Mouse (Mus musculus) hindbrain, embryonic 12.5 days (tissue): ENCODE data around the gene Enoph1. TPM values are rescaled to one million over a fixed set of nuclear protein-coding genes. Genes with fewer than 3 reads are reported as not detected.

Experiments used
- ATAC-seq: fragments of 200-750 bp; cut with Nextera tagmentation; 2 replicates; pipeline ENCODE4 v1.8.0; 2017; ENCODE audit warnings: moderate TSS enrichment; ENCODE audit not compliant: low FRiP score
- H3K27ac ChIP-seq: fragments of 300-500 bp; sonication (generic); 2 replicates; pipeline ENCODE4 v1.5.1; 2016; ENCODE audit warnings: mild to moderate bottlenecking
- H3K27me3 ChIP-seq: fragments of 300-500 bp; sonication (generic); 2 replicates; pipeline ENCODE4 v1.6.1; 2016; ENCODE audit warnings: mild to moderate bottlenecking
- H3K36me3 ChIP-seq: fragments of 300-500 bp; sonication (generic); 2 replicates; pipeline ENCODE4 v1.6.1; 2016; ENCODE audit warnings: mild to moderate bottlenecking
- H3K4me1 ChIP-seq: fragments of 300-500 bp; sonication (generic); 2 replicates; pipeline ENCODE4 v1.6.1; 2016
- H3K4me2 ChIP-seq: fragments of 300-500 bp; sonication (generic); replicated peaks from 2 replicates; pipeline ENCODE4 v1.6.1; 2016; ENCODE audit warnings: mild to moderate bottlenecking
- H3K4me3 ChIP-seq: fragments of 300-500 bp; sonication (generic); 2 replicates; pipeline ENCODE4 v1.5.1; 2016; ENCODE audit warnings: mild to moderate bottlenecking
- H3K9ac ChIP-seq: fragments of 300-500 bp; sonication (generic); 2 replicates; pipeline ENCODE4 v1.6.1; 2016; ENCODE audit warnings: mild to moderate bottlenecking, moderate library complexity
- H3K9me3 ChIP-seq: fragments of 300-500 bp; sonication (generic); replicated peaks from 2 replicates; pipeline ENCODE4 v1.6.1; 2016; ENCODE audit warnings: mild to moderate bottlenecking
- WGBS: fragments of 180-500 bp; shearing (Covaris S2); methylation state at CpG from one replicate; pipeline ENCODE4 v1.1.7; 2016; 5-methylcytosine and 5-hydroxymethylcytosine counted together
- polyA plus RNA-seq: library from polyadenylated mRNA; unstranded; fragments of >200 nt; fragmentation: Nextera tagmentation; extraction: Ambion mirVana; gene quantifications from 2 replicates; pipeline ENCODE4 v1.2.1, GENCODE M21; 2016

The Enoph1 gene
- polyA plus RNA-seq, 1 experiment from 2014 or later: 39.2 TPM

DNA sequence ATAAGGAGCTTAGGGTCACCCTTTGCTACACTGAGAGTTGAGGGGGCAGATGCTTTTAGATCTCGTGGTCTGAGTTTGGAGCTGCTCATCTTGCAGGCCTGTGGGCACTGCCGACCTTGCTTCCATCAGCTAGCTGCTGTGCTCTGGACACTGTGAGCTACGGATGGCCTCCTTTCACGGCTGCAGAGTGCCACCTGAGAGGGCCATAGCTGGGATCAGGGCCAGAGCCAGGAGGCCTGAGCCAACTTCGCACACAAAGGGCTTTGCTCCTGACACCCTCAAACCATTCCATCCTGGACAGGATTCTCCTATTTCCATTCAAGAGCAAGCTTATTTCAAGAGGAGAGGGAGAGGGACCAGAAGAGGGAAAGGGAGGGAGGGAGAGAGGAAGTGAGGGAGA is 15.4 kb upstream of the Enoph1 start:
- Histone ChIP-seq H3K9me3 (no peaks in the 10 kb centered on the region), H3K36me3 (no peaks in the 10 kb centered on the region), H3K4me3 (no peak overlapping the region), H3K27ac (no peak overlapping the region), H3K9ac (no peak overlapping the region), H3K4me2 (no peak overlapping the region), H3K27me3 (no peaks in the 10 kb centered on the region; the same call in 1 of the 2 replicates), H3K4me1 (no peaks in the 10 kb centered on the region)
- ATAC-seq: no peak
- 83% methylated on average over 5 of the region's 5 CpGs for WGBS

GRCm38 (mm10) chr5:100024868-100025267 is 14.9 kb upstream of the Enoph1 start:
- no peak overlapping the region for H3K4me3 ChIP-seq

DNA sequence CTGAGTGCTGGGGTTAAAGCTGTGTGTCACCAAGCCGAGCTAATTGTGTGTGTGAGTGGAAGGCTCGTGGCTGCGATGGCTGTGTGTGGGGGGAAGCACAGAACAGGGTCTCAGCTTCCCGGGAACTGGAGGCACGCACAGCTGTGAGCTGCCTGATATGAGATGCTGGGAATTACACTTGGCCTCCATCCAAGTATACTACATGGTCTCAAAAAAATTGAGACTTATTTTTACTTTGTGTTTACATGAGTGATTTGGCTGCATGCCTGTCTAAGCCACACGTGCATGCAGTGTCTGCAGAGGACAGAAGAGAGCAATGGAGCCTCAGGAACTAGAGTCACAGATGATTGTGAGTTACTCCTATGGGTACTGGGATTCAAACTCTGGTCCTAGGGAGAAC is 9.7 kb upstream of the Enoph1 start:
- 45% methylated on average over 6 of the region's 6 CpGs for WGBS
- peak; percentile 46 for ATAC-seq
- H3K27ac ChIP-seq: peak overlapping the region; percentile 40; the same call in 1 of the 2 replicates

More at GRCm38 (mm10) chr5:100024868-100025267, 14.9 kb upstream of the Enoph1 start:
- no peak overlapping the region for H3K9ac ChIP-seq
- no peak for ATAC-seq
- H3K36me3 ChIP-seq: no peaks in the 10 kb centered on the region
- no peaks in the 10 kb centered on the region; the same call in 1 of the 2 replicates for H3K27me3 ChIP-seq
- 91% methylated on average over 1 of the region's 1 CpGs for WGBS
- no peak overlapping the region for H3K27ac ChIP-seq
- no peaks in the 10 kb centered on the region for H3K9me3 ChIP-seq
- no peak overlapping the region for H3K4me2 ChIP-seq
- peaks cover under 1% of the 10 kb centered on the region; the same call in 1 of the 2 replicates for H3K4me1 ChIP-seq

DNA sequence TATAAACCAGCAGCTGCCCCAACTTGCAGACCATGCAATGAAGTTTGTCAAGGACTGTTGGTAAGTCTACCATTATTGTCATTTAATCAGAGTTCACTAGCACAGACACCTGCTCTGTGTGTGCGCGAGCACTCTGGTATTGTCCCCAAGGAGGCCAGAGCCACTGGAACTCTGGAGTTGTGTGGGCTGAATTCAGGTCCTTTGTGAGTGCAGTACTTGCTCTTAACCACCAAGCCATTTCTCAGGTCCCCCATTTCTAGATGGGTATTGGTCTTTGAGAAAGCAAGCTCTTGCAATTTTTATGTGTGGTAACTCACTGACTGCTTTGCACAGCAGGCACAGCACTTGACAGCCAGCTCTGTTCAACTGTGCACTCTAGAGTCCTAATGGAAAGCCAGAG is 7.7 kb upstream of the Enoph1 start:
- no peak for ATAC-seq
- H3K27ac ChIP-seq: no peak overlapping the region
- 89% methylated on average over 2 of the region's 2 CpGs for WGBS
- no peak overlapping the region for H3K9ac ChIP-seq
- no peak overlapping the region for H3K4me2 ChIP-seq
- H3K4me1 ChIP-seq: peaks cover 26% of the 10 kb centered on the region
- H3K27me3 ChIP-seq: no peaks in the 10 kb centered on the region
- no peaks in the 10 kb centered on the region for H3K9me3 ChIP-seq
- peaks cover 46% of the 10 kb centered on the region for H3K36me3 ChIP-seq
- no peak overlapping the region for H3K4me3 ChIP-seq

More for the DNA sequence above, 9.7 kb upstream of the Enoph1 start:
- peaks cover 36% of the 10 kb centered on the region for H3K36me3 ChIP-seq
- no peak overlapping the region for H3K4me3 ChIP-seq
- no peaks in the 10 kb centered on the region for H3K9me3 ChIP-seq
- no peak overlapping the region for H3K9ac ChIP-seq
- H3K4me2 ChIP-seq: no peak overlapping the region
- H3K27me3 ChIP-seq: no peaks in the 10 kb centered on the region
- H3K4me1 ChIP-seq: peaks cover 11% of the 10 kb centered on the region

DNA sequence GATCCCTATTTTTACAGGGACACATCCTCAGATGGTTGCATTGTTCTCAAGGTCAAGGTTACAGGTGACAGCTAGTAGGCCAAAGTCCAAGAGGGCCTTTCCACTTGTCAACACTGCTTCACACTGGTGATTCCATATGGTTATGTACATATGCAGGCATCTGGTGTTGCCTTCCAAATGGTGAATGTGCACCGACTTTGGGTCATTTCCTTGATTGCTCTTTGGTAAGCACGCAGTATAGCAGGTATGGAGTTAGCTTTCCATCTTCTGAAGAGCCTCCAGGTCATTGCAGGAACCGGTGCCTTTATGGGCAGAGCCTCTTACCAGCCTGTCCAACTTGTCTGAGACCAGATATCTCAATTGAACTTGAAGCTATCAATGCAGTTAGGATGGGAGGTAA is 7.1 kb upstream of the Enoph1 start:
- Histone ChIP-seq H3K9ac (no peak overlapping the region), H3K4me3 (no peak overlapping the region), H3K4me1 (peaks cover 30% of the 10 kb centered on the region), H3K4me2 (no peak overlapping the region), H3K27ac (no peak overlapping the region), H3K36me3 (peaks cover 46% of the 10 kb centered on the region), H3K27me3 (no peaks in the 10 kb centered on the region), H3K9me3 (no peaks in the 10 kb centered on the region)
- no peak for ATAC-seq
- WGBS: 86% methylated on average over 3 of the region's 3 CpGs

DNA sequence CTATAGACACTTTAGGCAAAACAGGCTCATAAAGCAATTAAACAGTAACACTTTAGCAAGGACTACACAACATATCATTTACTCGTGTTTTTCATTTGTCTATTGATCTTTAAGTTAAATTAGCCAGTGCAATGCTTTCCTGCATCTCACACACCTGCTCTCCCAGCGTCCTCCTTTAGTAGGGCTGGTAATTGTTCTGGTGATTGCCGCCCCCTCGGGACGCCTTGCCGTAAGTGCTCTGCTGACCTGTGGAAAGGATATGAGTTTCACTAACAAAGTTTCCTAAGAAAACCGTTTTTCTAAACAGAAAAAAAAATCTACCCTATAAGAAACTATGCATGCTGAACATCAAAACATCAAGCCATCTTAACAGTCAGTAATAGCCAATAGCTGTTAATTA is 3.8 kb upstream of the Enoph1 start:
- ATAC-seq: no peak
- Histone ChIP-seq H3K36me3 (peaks cover 46% of the 10 kb centered on the region), H3K4me2 (peak overlapping the region; percentile 73), H3K4me3 (peak overlapping the region; percentile 96; the same call in 1 of the 2 replicates), H3K27me3 (no peaks in the 10 kb centered on the region), H3K9ac (0 out of 2 replicates have a peak overlapping the region, but pooled peaks have one; percentile 99), H3K4me1 (peaks cover 30% of the 10 kb centered on the region), H3K9me3 (no peaks in the 10 kb centered on the region), H3K27ac (no peak overlapping the region)
- WGBS: 54% methylated on average over 7 of the region's 7 CpGs

DNA sequence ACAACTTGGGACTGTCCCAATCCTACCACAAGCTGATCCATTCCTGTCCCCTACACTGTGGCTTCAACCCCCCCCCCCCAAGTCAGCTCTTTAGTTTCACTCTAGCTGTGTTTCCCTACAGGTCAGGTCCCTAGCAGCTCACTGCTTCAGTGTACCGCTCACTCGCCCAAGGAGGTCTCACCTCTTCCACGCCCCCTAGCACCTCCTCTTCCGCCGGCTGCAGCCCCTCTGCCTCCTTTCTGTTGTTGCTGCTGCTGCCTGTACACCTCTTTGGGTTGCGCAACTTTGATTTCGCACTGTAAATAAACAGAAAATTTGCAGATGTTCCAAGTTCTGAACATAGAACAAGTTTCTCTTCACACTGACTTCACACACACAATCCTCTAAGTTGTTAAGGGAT is 3.1 kb upstream of the Enoph1 start:
- Histone ChIP-seq H3K4me2 (peak overlapping the region; percentile 73), H3K27ac (no peak overlapping the region), H3K4me3 (peak overlapping the region; percentile 96), H3K4me1 (peaks cover 32% of the 10 kb centered on the region), H3K27me3 (no peaks in the 10 kb centered on the region), H3K9me3 (no peaks in the 10 kb centered on the region), H3K36me3 (peaks cover 42% of the 10 kb centered on the region), H3K9ac (peak overlapping the region; percentile 99)
- no peak for ATAC-seq
- 35% methylated on average over 7 of the region's 7 CpGs for WGBS

DNA sequence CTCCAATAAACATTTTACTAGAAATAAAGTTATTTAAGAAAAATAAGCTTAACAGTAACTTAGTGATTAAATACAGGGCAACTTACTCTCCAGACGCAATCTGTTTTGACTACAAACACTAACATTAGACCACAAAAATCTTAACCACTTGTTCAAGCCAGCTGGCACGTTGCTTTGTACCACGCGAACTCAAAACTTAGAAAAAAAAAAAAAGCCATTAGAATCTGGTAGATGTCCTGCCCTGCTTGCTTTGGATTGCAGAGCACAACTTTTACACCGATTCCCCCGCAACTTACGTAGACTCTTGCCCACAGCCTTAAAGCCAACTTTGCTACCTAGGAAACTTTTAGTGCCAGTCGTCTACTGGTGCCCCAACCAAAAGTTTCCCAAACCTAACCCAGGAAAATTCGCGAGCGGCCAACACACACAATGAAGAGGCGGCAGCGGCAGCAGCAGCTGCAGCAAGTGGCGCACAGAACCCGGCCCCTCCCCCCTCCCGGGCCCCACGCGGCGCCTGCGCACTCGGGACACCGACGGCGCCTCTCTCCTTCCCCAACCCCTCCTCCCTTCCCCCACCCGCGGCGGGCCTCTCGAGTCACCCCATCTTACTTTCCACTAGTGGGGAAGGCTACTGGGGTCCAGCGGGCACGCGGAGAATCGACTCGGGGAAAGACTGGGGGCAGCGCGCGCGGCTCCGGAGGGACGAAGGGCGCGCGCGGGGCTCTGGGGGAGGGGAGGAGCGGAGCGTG is 1.6 kb upstream of the Enoph1 start:
- no peaks in the 10 kb centered on the region for H3K9me3 ChIP-seq
- ATAC-seq: peak; percentile 27
- WGBS: 2% methylated on average over 45 of the region's 45 CpGs
- peak overlapping the region; percentile 96 for H3K4me3 ChIP-seq
- peaks cover 27% of the 10 kb centered on the region for H3K36me3 ChIP-seq
- H3K27me3 ChIP-seq: no peaks in the 10 kb centered on the region
- peak overlapping the region; percentile 99 for H3K9ac ChIP-seq
- H3K27ac ChIP-seq: peak overlapping the region; percentile 99
- peaks cover 32% of the 10 kb centered on the region for H3K4me1 ChIP-seq
- peak overlapping the region; percentile 73 for H3K4me2 ChIP-seq

GRCm38 (mm10) chr5:100038714-100039601 is 827 bp upstream of the Enoph1 start:
- H3K9me3 ChIP-seq: no peaks in the 10 kb centered on the region
- peak overlapping the region; percentile 73 for H3K4me2 ChIP-seq
- peak overlapping the region; percentile 99 for H3K9ac ChIP-seq
- peaks cover 31% of the 10 kb centered on the region for H3K4me1 ChIP-seq
- peak overlapping the region; percentile 99 for H3K27ac ChIP-seq
- ATAC-seq: peak; percentile 74
- no peaks in the 10 kb centered on the region for H3K27me3 ChIP-seq
- under 1% methylated on average over 105 of the region's 113 CpGs for WGBS
- peak overlapping the region; percentile 96 for H3K4me3 ChIP-seq
- H3K36me3 ChIP-seq: peaks cover 21% of the 10 kb centered on the region

- H3K4me1 ChIP-seq: peaks cover 26% of the 10 kb centered on the region
- H3K4me2 ChIP-seq: peak overlapping the region; percentile 73
- H3K4me3 ChIP-seq: peak overlapping the region; percentile 96
- no peaks in the 10 kb centered on the region for H3K9me3 ChIP-seq
- peak overlapping the region; percentile 99 for H3K9ac ChIP-seq
- ATAC-seq: no peak
- peaks cover 10% of the 10 kb centered on the region for H3K36me3 ChIP-seq
- no peaks in the 10 kb centered on the region for H3K27me3 ChIP-seq
- H3K27ac ChIP-seq: peak overlapping the region; percentile 99
- 2% methylated on average over 19 of the region's 19 CpGs for WGBS
These were observed 548 bp downstream of the Enoph1 start for GRCm38 (mm10) chr5:100040281-100040784.

DNA sequence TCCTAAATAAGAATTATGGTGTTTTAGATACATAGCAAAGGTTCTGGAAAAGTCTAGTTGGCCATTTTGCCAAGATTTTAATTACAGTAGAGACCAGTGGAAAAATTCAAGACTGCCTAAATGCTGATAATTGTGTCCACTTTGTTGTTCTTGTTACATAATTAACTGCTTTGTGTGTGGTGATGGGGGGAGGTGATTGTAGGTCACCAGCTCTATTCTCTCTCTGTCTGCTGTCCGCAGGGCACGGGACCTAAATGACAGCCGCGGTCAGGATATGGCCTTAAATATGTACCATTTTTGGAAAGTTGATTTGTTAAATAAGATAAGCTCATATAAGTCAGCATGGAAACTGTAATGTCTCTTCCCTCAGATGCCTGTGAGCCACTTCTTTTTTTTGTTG is 1.5 kb downstream of the Enoph1 start:
- Histone ChIP-seq H3K9me3 (no peaks in the 10 kb centered on the region), H3K36me3 (peaks cover 6% of the 10 kb centered on the region; the same call in 1 of the 2 replicates), H3K4me2 (peak overlapping the region; percentile 73), H3K27me3 (no peaks in the 10 kb centered on the region), H3K4me1 (peaks cover 22% of the 10 kb centered on the region), H3K27ac (no peak overlapping the region), H3K4me3 (no peak overlapping the region), H3K9ac (no peak overlapping the region)
- no peak for ATAC-seq
- 69% methylated on average over 4 of the region's 4 CpGs for WGBS

- ATAC-seq: no peak
- no peaks in the 10 kb centered on the region for H3K36me3 ChIP-seq
- H3K27me3 ChIP-seq: no peaks in the 10 kb centered on the region
- peaks cover 22% of the 10 kb centered on the region for H3K4me1 ChIP-seq
- WGBS: 95% methylated on average over 8 of the region's 8 CpGs
- no peak overlapping the region for H3K4me3 ChIP-seq
- H3K4me2 ChIP-seq: no peak overlapping the region
- H3K9me3 ChIP-seq: no peaks in the 10 kb centered on the region
- H3K9ac ChIP-seq: no peak overlapping the region
- H3K27ac ChIP-seq: no peak overlapping the region
These were observed 2.7 kb downstream of the Enoph1 start for GRCm38 (mm10) chr5:100042467-100042866.
